Mouse (Mus musculus) splenic B cell, adult 2 months (primary cell): ENCODE results near the gene Rnf216.

Source experiments
- DNase-seq: peaks from one replicate; pipeline ENCODE4 v3.0.0-alpha.2; 2011; ENCODE audit warnings: low read depth, low spot score
- H3K27me3 ChIP-seq: 2 replicates; pipeline ENCODE4 v1.6.1; 2012; ENCODE audit warnings: mild to moderate bottlenecking, low read length, moderate library complexity, mixed read lengths; ENCODE audit not compliant: control insufficient read depth, poor library complexity, insufficient read depth, severe bottlenecking
- H3K36me3 ChIP-seq: 2 replicates; pipeline ENCODE4 v1.6.1; 2012; ENCODE audit warnings: mild to moderate bottlenecking, low read length, moderate library complexity, mixed read lengths; ENCODE audit not compliant: control insufficient read depth, poor library complexity, insufficient read depth, severe bottlenecking

Gene Rnf216

DNA sequence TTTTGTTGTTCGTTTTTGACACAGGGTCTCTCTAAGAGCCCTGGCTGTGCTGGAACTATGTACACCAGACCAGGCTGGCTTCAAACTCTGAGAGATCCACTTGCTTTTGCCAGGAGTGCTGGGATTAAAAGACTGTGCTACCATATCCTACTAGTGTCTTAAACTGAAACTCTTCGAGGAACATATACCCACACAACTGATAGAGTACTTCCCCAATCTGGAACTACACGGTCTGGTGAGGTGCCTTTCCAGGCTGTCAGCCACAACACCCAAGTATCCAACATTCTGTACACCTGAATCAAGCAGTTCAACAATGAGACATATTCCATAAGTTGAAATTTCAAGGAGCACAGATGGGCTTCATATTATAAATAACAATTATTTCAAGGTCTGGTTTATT, 79.5 kb downstream of the Rnf216 start:
- no peaks in the 10 kb centered on the region for H3K27me3 ChIP-seq
- peak; percentile 50 for DNase-seq
- H3K36me3 ChIP-seq = no peaks in the 10 kb centered on the region; the same call in 1 of the 2 replicates

DNA sequence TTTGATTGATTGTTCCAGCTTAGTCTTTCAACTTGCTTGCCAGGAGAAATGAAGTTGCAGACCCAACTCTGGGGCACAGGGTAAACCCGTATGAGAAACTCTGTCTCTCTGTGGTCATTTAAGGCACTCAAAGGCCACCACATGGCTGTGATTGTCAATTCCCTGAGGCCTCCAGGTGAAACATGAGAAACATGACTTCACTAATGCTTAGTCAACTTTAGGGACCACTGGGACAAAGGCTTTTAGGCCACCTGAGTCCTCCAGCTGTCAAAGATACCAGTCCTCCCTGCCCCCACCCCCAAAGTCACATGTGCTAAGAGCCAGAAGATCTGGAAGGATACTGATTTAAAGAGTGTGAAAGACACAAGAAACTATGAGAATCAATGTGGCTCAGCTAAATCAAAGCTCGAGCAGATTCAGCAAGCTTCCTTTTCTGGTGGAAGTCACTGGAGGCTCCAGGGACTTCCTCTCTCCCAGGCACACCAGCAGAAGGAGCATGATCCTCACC, 80.1 kb downstream of the Rnf216 start:
- no peak for DNase-seq
- no peaks in the 10 kb centered on the region for H3K27me3 ChIP-seq
- H3K36me3 ChIP-seq = peaks cover under 1% of the 10 kb centered on the region; the same call in 1 of the 2 replicates

DNA sequence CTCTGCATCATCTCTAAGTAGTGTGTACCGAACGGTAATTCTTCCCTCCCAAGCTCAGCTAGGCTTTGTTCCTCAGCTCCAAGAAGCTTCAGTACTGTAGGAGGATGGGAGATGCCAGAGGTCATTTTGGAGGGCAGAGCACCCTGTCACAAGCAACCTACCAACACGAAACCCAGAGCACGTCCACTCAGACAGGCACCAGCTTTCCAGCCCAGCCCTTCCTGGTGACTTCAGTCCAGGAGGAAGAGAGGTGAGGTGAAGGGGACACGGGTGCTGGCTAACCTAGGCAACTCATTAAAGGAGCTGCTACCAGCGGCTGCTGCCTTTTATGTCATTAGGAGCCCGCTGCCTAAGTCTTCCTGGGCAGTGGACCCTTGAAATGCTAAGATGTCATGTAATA, 81.1 kb downstream of the Rnf216 start:
- DNase-seq = no peak
- no peaks in the 10 kb centered on the region for H3K27me3 ChIP-seq
- H3K36me3 ChIP-seq = peaks cover 5% of the 10 kb centered on the region

DNA sequence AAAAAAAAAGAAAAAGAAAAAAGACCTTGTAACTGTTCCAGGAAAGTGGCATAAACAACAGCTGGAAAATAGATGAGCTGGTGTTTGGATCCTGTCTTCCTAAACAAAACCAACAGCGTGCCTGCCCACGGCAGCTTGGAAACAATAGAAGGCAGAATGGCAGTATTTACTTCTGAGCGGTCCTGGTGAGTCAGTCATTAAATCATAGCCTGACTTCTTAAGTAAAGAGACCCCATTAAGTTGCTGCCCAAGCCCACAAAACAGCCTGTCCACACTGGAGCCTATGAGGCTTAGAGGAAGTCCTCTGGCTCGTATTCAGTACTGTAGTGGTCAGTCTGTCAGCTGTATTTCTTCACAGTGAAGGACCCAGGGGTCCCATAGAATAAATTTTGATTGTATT, 81.6 kb downstream of the Rnf216 start:
- no peaks in the 10 kb centered on the region for H3K27me3 ChIP-seq
- no peak for DNase-seq
- peaks cover 5% of the 10 kb centered on the region for H3K36me3 ChIP-seq

DNA sequence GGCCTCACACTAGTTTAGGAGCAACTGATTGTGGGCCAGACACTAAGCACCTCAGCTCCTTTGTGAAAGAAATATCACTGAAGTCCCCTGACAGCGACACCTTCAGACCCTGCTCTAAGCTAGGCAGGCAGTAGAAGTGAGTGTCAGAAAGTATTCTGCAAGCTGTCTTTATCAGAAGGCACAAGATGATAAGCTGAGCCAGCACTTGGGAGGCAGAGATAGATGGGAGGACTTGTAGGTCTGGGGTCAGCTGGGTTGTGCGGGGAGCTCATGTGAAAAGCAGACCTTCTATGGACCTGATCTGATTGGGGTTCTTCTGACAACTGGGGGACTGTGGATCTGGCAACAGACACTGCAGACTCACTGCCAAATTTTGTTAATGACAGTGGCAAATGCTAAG, 88.9 kb downstream of the Rnf216 start:
- H3K36me3 ChIP-seq = peaks cover 10% of the 10 kb centered on the region
- no peaks in the 10 kb centered on the region for H3K27me3 ChIP-seq
- no peak for DNase-seq

DNA sequence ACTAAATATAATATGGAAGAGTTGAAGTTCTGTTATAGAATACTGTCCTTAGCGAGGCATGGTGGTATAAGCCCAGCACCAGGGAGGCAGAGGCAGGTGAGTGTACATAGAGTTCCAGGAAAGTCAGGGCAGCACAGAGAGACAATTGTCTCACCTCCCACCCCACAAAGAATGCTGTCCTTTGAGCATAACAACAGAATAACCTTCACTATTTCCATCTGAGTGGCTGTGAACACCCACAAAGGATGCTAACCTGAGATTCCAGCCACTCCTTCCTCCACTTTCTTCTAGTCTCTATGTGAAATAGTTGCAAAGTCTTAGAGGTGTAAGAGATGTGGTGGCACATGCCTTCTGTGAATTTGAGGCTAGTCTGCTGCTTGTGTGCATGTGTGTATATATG, 89.8 kb downstream of the Rnf216 start:
- no peak for DNase-seq
- H3K27me3 ChIP-seq = no peaks in the 10 kb centered on the region
- H3K36me3 ChIP-seq = peaks cover 10% of the 10 kb centered on the region

DNA sequence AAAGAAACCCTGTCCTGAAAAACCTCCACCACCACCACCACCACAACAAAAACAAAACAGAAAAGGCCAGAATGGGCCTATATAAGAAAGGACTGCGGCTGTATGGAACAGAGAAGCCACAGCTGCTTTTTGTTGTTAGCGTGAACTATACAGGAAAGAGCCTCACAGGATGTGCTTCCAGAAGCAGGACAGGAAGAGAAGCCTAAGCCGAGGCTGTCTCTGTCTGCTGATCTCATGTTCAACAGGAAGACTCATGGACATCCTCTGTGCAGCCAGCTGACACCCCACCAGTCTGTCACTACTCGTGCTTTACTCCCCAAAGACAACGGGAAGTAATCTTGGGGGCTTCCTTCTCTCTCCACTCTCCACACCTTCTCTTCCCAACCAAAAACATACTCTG, 95.4 kb downstream of the Rnf216 start:
- DNase-seq = no peak
- Histone ChIP-seq H3K27me3 (no peaks in the 10 kb centered on the region), H3K36me3 (peaks cover 13% of the 10 kb centered on the region)

DNA sequence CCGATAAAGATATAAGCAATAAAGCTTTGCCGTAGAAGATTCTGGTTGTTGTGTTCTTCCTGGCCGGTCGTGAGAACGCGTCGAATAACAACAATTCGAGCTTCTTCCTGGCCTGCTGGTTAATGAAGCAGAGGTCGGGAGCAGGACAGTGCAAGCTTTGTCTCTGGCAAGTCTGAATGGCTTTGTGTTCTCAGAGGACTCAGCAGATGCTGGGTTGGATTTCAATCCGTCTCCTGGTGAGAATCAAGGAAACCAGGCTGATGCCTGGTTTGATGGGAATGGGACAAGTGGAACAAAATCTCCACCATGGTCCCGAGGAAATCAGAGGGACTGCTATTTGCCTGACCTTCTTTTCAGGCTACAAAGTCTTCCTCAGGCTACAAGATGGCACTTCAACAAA, 103.4 kb downstream of the Rnf216 start:
- Histone ChIP-seq H3K36me3 (peaks cover 8% of the 10 kb centered on the region), H3K27me3 (no peaks in the 10 kb centered on the region)
- no peak for DNase-seq

DNA sequence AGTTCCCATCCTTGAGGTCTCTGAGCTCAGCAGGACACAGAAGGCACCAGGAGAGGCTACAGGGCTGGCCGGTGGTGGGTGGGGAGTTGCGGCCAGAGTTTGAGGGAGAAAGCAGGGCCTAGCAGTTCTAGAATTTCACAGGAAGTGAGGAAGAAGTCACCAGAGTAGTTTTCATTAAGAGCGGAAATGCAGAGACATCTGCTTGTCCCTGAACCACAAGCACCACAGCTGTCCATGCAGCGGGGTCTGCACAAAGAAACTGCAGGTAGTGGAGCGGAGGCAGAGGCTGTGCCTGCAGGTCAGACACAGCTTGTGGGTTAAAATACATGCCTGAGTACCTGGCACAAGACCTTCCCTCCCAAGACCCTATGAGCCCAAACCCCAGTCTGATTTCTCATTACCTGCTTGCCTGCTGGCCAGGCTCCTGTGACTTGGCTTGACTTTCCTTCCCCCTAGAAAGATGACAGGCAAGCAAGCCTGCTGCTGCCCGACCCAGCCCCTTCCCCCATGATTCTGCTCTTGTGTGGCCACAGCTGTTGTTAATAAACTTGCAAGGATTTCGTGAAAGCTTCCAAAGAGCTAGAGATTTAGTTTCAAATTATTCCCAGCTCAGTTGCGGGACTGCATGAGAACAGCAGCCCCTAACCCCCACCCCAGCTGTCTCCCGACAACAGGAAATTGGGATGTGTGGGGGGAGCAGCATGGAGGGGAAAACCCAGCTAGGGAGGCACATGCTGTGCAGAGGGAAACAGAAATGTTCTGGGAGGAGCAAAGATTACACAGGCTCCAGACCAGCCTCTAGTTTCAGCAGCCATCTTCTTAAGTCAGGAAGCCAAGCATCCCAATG, 111.9 kb downstream of the Rnf216 start:
- peaks cover 2% of the 10 kb centered on the region; the same call in 1 of the 2 replicates for H3K36me3 ChIP-seq
- H3K27me3 ChIP-seq = no peaks in the 10 kb centered on the region
- peak; percentile 22 for DNase-seq

DNA sequence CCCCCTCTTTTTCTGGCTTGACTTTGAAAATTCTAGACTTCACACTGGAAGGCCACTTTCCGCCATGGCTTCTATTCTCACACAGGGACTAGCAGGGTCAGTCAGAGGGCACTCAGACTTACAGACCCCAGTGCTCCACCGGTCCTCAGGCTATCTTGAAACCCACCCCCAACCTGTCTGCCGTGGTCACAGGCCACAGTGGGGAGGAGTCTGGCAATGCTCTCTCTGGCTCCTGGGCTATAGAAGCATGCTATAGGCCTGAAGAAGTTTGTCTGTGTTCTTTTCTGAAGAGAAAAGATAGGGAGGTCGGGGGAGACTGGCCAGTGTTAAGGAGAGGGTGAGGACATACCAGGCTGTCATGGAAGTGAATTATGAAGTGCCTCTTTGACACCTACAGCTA, 112.7 kb downstream of the Rnf216 start:
- no peaks in the 10 kb centered on the region for H3K27me3 ChIP-seq
- peaks cover 2% of the 10 kb centered on the region; the same call in 1 of the 2 replicates for H3K36me3 ChIP-seq
- no peak for DNase-seq

DNA sequence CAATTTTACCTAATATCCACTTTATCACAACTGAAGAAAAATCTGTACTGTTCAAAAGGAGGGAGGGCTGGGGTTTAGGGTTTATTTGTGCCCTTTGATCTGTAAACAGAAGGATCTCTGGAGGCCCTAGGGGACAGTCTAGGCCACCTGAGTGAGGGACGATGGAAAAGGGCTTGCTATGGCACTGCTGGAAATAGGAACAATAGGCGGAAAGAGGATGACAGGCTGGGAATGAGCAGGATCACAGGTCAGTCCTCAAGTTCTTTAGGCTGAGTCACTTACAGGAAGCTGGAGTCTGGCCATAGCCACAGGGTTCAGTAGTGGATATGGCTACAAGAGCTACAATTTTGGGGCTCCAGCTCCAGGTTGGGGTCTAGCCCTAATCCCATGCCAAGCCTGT, 114.6 kb downstream of the Rnf216 start:
- no peak for DNase-seq
- H3K27me3 ChIP-seq = no peaks in the 10 kb centered on the region
- peaks cover 5% of the 10 kb centered on the region for H3K36me3 ChIP-seq

DNA sequence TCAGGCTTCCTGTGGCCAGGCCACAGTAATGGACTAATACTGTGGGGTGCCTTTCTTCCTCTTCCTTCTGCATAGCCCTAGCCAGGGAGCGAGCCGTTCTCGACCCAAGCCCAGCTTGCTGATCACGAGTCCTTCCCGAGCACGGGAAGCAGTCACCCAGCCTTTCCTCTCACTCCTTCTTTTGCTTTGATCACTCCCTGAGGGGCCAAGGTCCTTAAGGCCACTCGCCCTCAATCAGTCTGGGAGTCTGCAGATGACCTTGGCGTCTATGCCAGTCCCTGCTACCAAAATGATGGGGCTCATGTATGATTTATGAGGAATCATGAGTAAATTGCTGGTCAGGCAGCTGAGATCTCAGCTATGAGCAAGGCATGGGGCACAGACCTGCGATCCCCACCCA, 115.3 kb downstream of the Rnf216 start:
- peaks cover 10% of the 10 kb centered on the region for H3K36me3 ChIP-seq
- no peak for DNase-seq

DNA sequence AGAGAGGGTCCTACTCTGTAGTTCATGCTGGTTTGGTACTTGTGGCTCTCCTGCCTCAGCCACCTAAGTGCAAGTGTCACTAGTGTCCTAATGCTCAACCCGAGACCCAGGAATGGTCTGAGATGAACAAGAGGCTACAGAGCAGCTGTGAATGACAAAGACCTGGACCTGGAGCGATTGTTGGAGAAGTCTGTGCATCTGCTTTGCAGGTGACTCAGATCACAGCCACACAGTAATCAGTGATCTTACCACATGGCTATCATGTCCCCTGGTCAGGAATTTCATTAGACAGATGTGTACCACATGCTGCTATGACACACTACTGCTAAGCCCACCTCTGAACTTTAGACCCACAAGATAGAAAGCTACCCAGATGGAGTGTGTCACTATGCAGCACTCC, 118.0 kb downstream of the Rnf216 start:
- no peaks in the 10 kb centered on the region for H3K27me3 ChIP-seq
- DNase-seq = no peak
- peaks cover 20% of the 10 kb centered on the region for H3K36me3 ChIP-seq

More for the DNA sequence above, 115.3 kb downstream of the Rnf216 start:
- H3K27me3 ChIP-seq = no peaks in the 10 kb centered on the region

DNA sequence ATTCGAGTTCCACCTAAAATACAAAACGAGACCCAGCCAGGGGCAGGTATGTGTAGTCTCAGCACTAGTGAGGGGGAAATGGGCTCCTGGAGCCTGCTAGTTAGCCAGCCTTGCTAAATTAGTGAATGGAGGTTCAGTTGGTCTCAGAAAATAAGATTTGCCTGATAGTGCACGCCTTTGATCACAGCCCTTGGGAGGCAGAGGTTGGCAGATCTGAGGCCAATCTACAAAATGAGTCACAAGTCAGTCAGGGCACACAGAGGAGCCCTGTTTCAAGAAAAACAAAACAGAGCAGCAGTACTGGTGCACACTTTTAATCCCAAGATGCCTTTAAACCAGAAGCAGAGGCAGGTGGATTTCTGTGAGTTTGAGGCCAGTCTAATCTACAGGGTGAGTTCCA, 123.6 kb downstream of the Rnf216 start:
- peaks cover 18% of the 10 kb centered on the region for H3K36me3 ChIP-seq
- H3K27me3 ChIP-seq = no peaks in the 10 kb centered on the region
- no peak for DNase-seq

DNA sequence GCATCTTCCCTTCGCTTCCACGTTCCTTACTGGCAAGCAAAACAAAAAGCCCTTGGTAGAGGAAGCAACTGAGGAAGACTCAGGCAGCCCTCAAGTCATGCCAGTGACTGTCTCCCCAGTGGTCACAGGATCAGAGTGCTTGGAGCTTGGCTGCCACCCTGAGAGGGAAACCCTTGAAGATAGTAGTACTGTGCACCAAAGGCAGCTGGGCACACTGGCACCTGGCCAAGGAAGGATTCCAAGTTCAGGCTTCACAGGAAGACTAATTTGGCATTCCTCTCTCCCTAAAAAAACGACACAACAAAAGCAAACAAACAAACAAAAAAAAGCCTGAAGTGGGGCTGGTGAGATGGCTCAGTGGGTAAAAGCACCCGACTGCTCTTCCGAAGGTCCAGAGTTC, 124.3 kb downstream of the Rnf216 start:
- DNase-seq = no peak
- peaks cover 18% of the 10 kb centered on the region for H3K36me3 ChIP-seq
- no peaks in the 10 kb centered on the region for H3K27me3 ChIP-seq
